Mouse (Mus musculus): Measurements from ENCODE around the gene Gm45618.

DNA sequence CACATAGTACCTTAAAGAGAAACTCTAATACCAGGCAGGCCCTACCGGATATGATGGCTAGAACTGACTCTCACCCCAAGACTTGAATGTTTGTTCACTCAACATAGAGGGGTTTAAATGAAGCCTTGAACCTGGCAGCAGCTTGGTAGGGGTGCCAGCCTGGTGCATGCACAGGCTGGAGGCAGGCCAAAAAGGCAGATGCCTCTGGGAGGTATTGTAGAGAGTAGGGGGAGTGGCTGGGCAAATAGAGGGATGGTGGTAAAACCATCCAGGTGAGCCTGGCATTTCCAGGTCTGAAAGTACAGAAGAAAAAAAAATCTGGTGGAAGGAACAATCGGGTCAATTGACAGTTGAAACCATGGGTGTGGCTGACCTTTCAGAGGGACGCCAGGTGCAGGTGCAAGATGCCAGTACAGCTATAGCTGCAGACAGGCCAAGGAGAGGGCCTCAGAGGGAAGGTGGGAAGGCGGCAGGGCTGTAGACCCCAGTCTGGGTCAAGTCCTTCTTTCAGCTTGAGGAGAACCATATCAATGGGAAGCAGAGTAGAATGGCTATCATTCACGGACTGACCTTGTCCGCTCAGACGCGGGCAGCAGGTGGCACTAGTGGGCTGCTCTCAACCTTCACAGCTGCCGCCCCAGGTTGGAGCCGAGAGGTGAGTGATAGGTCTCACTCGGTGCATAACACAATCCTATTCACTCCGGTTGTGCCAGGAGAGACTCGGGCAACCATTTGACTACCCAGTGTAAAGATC, 49.9 kb downstream of the Gm45618 start:
- TF ChIP-seq CTCF (IDR thresholded peaks at IDR 0.05; ENCODE audit: low read depth) (peak; percentile 81), EP300 (IDR thresholded peaks at IDR 0.05; ENCODE audit: low read depth) (no peak)

All from heart, postnatal 0 days (tissue).